Mouse (Mus musculus) ES-E14 (cell line): ENCODE measurements at regions not wholly inside any gene's neighbourhood (a gene's known extent, or its start where the extent isn't known, plus 50 kb on each side); places are given as distances from the start of the nearest gene placed in this dataset.
"Not testable (repeated sequence)": the region's sequence is repeated elsewhere in the genome, so short reads cannot be mapped to it uniquely, and the experiment has no call there.

Experiments
- DNase-seq: peaks from one replicate; pipeline ENCODE4 v3.0.0-alpha.2; 2013; ENCODE audit warnings: low read depth, low spot score
- H3K27ac ChIP-seq: 2 replicates; pipeline ENCODE4 v1.5.1; 2012; ENCODE audit warnings: low read depth, mild to moderate bottlenecking, low read length, moderate library complexity, mixed read lengths; ENCODE audit not compliant: poor library complexity, insufficient read depth, severe bottlenecking
- H3K36me3 ChIP-seq: 2 replicates; pipeline ENCODE4 v1.6.1; 2012; ENCODE audit warnings: mild to moderate bottlenecking, low read length, moderate library complexity, mixed read lengths; ENCODE audit not compliant: control insufficient read depth, poor library complexity, insufficient read depth, severe bottlenecking
- H3K4me1 ChIP-seq, 2 experiments: fragments of 150-350 bp in 1 of 2; sonication (generic) in 1 of 2; 2 replicates each; pipeline ENCODE4 v1.6.1; 2012; ENCODE audit warnings: low read length in 2 of 2, mild to moderate bottlenecking in 1 of 2, mixed read lengths in 1 of 2; ENCODE audit not compliant: control insufficient read depth in 2 of 2, insufficient read depth in 2 of 2, poor library complexity in 1 of 2
- H3K4me3 ChIP-seq, 2 experiments: fragments of 150-350 bp in 1 of 2; sonication (generic) in 1 of 2; 2 replicates each; pipeline ENCODE4 v1.5.1; 2012; ENCODE audit warnings: low read length in 2 of 2, low read depth in 1 of 2, mild to moderate bottlenecking in 1 of 2, mixed read lengths in 1 of 2; ENCODE audit not compliant: insufficient read depth in 1 of 2, poor library complexity in 1 of 2, severe bottlenecking in 1 of 2
- H3K9ac ChIP-seq: 2 replicates; pipeline ENCODE4 v1.6.1; 2012; ENCODE audit warnings: low read depth, mild to moderate bottlenecking, low read length, mixed read lengths; ENCODE audit not compliant: poor library complexity, insufficient read depth, severe bottlenecking
- H3K9me3 ChIP-seq: fragments of 150-350 bp; sonication (generic); 2 replicates; pipeline ENCODE4 v1.6.1; 2012; ENCODE audit warnings: low read depth, mild to moderate bottlenecking, low read length; ENCODE audit not compliant: control insufficient read depth, insufficient read depth
- CHD2 ChIP-seq: IDR thresholded peaks from 2 replicates; pipeline ENCODE4 v1.6.1; 2014; ENCODE audit warnings: mild to moderate bottlenecking, low read depth, low read length, inconsistent platforms
- HCFC1 ChIP-seq: IDR thresholded peaks from 2 replicates; pipeline ENCODE4 v1.6.1; 2012; ENCODE audit warnings: low read length, inconsistent platforms, borderline replicate concordance; ENCODE audit not compliant: insufficient read depth
- MAFK ChIP-seq: IDR thresholded peaks from 2 replicates; pipeline ENCODE4 v1.6.1; 2014; ENCODE audit warnings: mild to moderate bottlenecking, low read depth, low read length, inconsistent platforms; ENCODE audit not compliant: insufficient read depth
- ZC3H11A ChIP-seq: IDR thresholded peaks from 2 replicates; pipeline ENCODE4 v1.6.1; 2012; ENCODE audit warnings: low read depth, mild to moderate bottlenecking, inconsistent platforms, low read length, borderline replicate concordance
- ZNF384 ChIP-seq: IDR thresholded peaks from 2 replicates; pipeline ENCODE4 v1.6.1; 2012; ENCODE audit warnings: low read depth, low read length, inconsistent platforms
- in situ Hi-C, 2 experiments: fragments of 600-800 bp; cut with MboI; formaldehyde crosslinking; loops; one replicate each; pipeline ENCODE4 v1.15.1; 2025; ENCODE audit warnings: low sequenced_read_pairs in 2 of 2, inconsistent platforms in 1 of 2; ENCODE audit not compliant: unreplicated experiment in 2 of 2

GRCm38 (mm10) chr4:22186422-22186821 is 170.9 kb upstream of the Fbxl4 start:
- H3K36me3 ChIP-seq, result no peaks in the 10 kb centered on the region
- no peak overlapping the region for H3K4me3 ChIP-seq
- H3K9me3 ChIP-seq, result no peaks in the 10 kb centered on the region
- peaks cover 0 to 2% of the 10 kb centered on the region in 2 experiments; a peak in 1 of 4 replicates for H3K4me1 ChIP-seq
- no peak for TF ChIP-seq MAFK
- DNase-seq, result no peak
- H3K9ac ChIP-seq, result no peak overlapping the region
- in situ Hi-C loops, result no loop called here
- H3K27ac ChIP-seq, result no peak overlapping the region

DNA sequence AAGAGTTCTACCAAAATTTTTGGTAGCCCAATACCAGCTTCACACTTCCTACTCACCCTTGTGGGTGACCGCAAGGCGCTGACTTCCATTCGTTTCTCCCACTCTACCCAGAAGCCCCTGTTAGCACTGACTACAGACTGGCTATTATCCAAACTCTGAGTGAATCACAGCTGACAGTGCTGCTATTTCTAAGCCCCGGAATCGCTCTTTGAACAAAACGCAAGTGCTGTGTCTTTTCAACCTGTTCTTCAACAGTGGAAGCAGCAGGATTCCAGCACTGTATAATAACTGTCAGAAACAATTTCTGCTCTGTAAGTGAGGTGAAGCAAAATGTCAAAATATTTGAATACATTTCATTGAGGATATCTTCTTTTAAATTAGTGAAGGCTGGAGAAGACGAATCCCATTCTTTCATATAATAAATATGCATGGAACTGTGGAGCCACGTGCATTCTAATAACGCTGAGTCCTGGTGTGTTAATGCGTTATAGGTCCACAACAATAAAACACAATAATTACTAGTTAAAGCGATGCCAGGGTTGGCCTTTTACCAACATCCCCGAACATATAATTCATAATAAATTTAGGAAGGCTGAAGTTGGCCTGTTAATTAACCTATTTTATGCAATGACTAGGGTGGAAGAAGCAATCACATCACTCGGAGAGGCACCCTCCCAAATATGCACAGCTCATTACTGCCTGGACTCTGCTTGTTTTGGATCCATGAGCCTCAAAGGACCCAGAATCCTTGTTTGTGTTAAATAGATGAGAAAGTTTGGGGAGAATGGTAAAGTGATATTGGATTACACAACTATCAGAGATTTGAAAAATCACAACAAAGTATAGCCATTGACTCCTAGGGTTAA is 169.0 kb upstream of the Fbxl4 start:
- Histone ChIP-seq H3K27ac (no peak overlapping the region), H3K9ac (no peak overlapping the region), H3K4me3 (no peak overlapping the region), H3K9me3 (no peaks in the 10 kb centered on the region), H3K4me1 (peaks cover 0 to 2% of the 10 kb centered on the region in 2 experiments; a peak in 1 of 4 replicates), H3K36me3 (no peaks in the 10 kb centered on the region)
- no peak for DNase-seq
- TF ChIP-seq MAFK (no peak), CHD2 (no peak), ZNF384 (no peak), ZC3H11A (no peak), HCFC1 (no peak)
- in situ Hi-C loops, result no loop called here

DNA sequence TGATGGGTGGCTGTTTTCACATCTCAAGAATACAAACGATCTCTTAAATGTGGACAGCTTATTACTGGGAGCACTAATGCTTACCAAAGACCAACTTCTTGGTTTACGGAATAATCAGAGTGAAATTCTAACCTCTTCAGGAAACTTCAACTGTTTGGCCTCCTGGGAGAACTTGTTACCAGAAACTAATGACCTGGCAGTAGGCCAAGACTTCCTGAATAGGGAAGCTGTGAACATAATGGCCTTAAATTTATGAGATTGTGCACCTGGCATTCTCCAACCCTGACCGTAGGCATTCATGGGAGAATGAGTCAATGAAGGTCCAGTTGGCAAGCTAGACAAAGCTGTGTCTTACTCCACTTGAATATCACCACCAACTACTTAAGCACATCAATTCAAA is 160.8 kb upstream of the Fbxl4 start:
- Histone ChIP-seq H3K9me3 (no peaks in the 10 kb centered on the region), H3K36me3 (no peaks in the 10 kb centered on the region), H3K9ac (no peak overlapping the region), H3K4me1 (no peaks in the 10 kb centered on the region), H3K27ac (no peak overlapping the region), H3K4me3 (no peak overlapping the region)
- TF ChIP-seq ZC3H11A, result no peak
- no peak for TF ChIP-seq CHD2
- TF ChIP-seq ZNF384, result no peak
- TF ChIP-seq HCFC1, result no peak
- no peak for TF ChIP-seq MAFK
- in situ Hi-C loops, result no loop called here
- no peak for DNase-seq

DNA sequence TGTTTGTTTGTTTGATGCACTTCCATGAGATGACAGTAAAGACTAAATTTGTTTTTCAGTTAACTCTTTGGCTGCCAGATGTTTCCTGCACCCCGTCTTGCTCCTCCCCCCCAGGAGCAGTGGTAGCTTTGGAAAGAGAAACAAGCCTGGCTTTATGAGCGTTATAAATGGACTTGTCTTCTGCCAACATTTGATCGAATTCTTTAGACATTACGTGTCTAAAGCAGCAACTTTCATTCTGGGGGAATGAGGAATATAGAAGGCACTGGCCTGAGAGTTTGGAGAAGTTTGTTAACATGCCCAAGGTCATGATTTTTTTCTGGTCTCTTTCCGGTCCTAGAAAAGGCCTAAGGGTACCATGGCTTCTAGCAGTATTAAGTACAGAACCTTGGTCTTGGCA is 148.8 kb upstream of the Fbxl4 start:
- no peaks in the 10 kb centered on the region for H3K9me3 ChIP-seq
- TF ChIP-seq HCFC1, result no peak
- no peak for TF ChIP-seq ZC3H11A
- no peak for TF ChIP-seq ZNF384
- TF ChIP-seq CHD2, result no peak
- no peak for TF ChIP-seq MAFK
- no peaks in the 10 kb centered on the region for H3K36me3 ChIP-seq

GRCm38 (mm10) chr4:22237640-22238039 is 119.7 kb upstream of the Fbxl4 start:
- H3K9me3 ChIP-seq, result no peaks in the 10 kb centered on the region
- no peak overlapping the region for H3K27ac ChIP-seq
- H3K9ac ChIP-seq, result no peak overlapping the region
- H3K36me3 ChIP-seq, result no peaks in the 10 kb centered on the region
- TF ChIP-seq ZC3H11A (no peak), HCFC1 (no peak), ZNF384 (no peak), MAFK (no peak), CHD2 (no peak)
- no peak for DNase-seq
- in situ Hi-C loops, result no loop called here
- H3K4me1 ChIP-seq, result no peaks in the 10 kb centered on the region
- H3K4me3 ChIP-seq, result no peak overlapping the region

More for the DNA sequence above, 148.8 kb upstream of the Fbxl4 start:
- Histone ChIP-seq H3K4me3 (no peak overlapping the region), H3K9ac (no peak overlapping the region), H3K4me1 (no peaks in the 10 kb centered on the region), H3K27ac (no peak overlapping the region)
- no peak for DNase-seq
- in situ Hi-C loops, result no loop called here

GRCm38 (mm10) chr4:22250276-22250675 is 107.1 kb upstream of the Fbxl4 start:
- in situ Hi-C loops, H3K4me3 ChIP-seq, DNase-seq, H3K9ac ChIP-seq, H3K36me3 ChIP-seq, H3K4me1 ChIP-seq, H3K9me3 ChIP-seq, H3K27ac ChIP-seq: not testable (repeated sequence)
